In the genomic region with DNA sequence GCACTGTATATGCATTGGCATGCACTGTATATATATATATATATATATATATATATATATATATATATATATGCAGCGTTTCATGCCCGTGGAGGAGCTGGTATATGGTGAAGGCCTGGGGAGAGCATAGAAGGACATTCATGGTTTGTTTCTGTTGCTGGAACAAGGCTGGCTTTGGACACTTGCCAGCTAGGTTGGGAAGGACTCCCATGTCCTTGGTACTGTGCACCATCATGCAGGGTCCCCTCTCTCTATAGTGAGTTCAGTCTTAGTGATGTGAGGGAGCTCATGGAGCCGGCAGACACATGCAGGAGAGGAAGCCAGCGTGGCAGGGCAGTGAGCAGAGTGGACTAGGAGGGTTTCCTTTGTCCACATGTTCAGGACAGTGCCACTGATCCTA, we compare ENCODE assay signal across 16 mouse cellular contexts. TPM values are rescaled to one million over a fixed set of nuclear protein-coding genes. Genes with fewer than 3 reads are reported as not detected.
DNase-seq lines count a peak whose midpoint lies in the region; ATAC-seq and TF ChIP-seq lines count a peak whose summit lies in the region.
"Had no signal": no experiment of that assay in that cellular context is flagged by ENCODE, and none has a peak within 500 bp of the region (broad histone marks: within the 10 kb centered on the region; RNA-seq: fewer than 3 reads in every experiment).

No protein-coding gene starts in this region.

- no peaks in the 10 kb centered on the region for H3K9me3 ChIP-seq in heart, embryonic 15.5 days (replicated peaks)
- H3K9me3 ChIP-seq in megakaryocyte, embryonic 14.5 days = no peaks in the 10 kb centered on the region
- H3K9me3 ChIP-seq in stomach, postnatal 0 days (ENCODE audit: control insufficient read depth, low read length) = no peaks in the 10 kb centered on the region
- H3K9me3 ChIP-seq: embryonic facial prominence, embryonic 15.5 days; forebrain, embryonic 12.5 days had no signal

- peaks cover 3% of the 10 kb centered on the region; the same call in 1 of the 2 replicates for H3K36me3 ChIP-seq in heart, embryonic 15.5 days
- H3K36me3 ChIP-seq in megakaryocyte, embryonic 14.5 days (replicated peaks; ENCODE audit: low read length) = peaks cover 68% of the 10 kb centered on the region
- no peaks in the 10 kb centered on the region; the same call in 1 of the 2 replicates for H3K36me3 ChIP-seq in stomach, postnatal 0 days (ENCODE audit: control insufficient read depth, insufficient read depth, low read length)
- H3K36me3 ChIP-seq: embryonic facial prominence, embryonic 15.5 days had no signal

- H3K27me3 ChIP-seq in heart, embryonic 15.5 days = no peaks in the 10 kb centered on the region
- no peaks in the 10 kb centered on the region for H3K27me3 ChIP-seq in megakaryocyte, embryonic 14.5 days (replicated peaks)
- no peaks in the 10 kb centered on the region for H3K27me3 ChIP-seq in stomach, postnatal 0 days (ENCODE audit: control insufficient read depth, insufficient read depth, low read length)
- H3K27me3 ChIP-seq: embryonic facial prominence, embryonic 15.5 days; forebrain, embryonic 12.5 days had no signal

- TF ChIP-seq EP300 in stomach, postnatal 0 days (optimal IDR thresholded peaks at IDR 0.05) = no peak

- H3K4me3 ChIP-seq in heart, embryonic 15.5 days = no peak overlapping the region
- H3K4me3 ChIP-seq in megakaryocyte, embryonic 14.5 days (replicated peaks) = peak overlapping the region; percentile 51
- H3K4me3 ChIP-seq in stomach, postnatal 0 days (ENCODE audit: low read depth, low read length) = no peak overlapping the region
- H3K4me3 ChIP-seq: embryonic facial prominence, embryonic 15.5 days; forebrain, embryonic 12.5 days had no signal

- ATAC-seq in heart, embryonic 15.5 days (replicated peaks; ENCODE audit: insufficient number of reproducible peaks, insufficient read depth, low FRiP score, low read depth) = 0 out of 2 replicates have a peak, but pooled peaks have one; percentile 7
- ATAC-seq in megakaryocyte, adult 5-6 weeks (ENCODE audit: poor library complexity, severe bottlenecking) = no peak
- ATAC-seq in stomach, postnatal 0 days (ENCODE audit: low FRiP score, low TSS enrichment) = peak; percentile 45
- ATAC-seq: lung, postnatal 0 days had no signal

- no peak overlapping the region for H3K4me2 ChIP-seq in heart, embryonic 15.5 days
- H3K4me2 ChIP-seq in stomach, postnatal 0 days (replicated peaks; ENCODE audit: low read depth) = no peak overlapping the region
- H3K4me2 ChIP-seq: embryonic facial prominence, embryonic 15.5 days; forebrain, embryonic 12.5 days; hindbrain, embryonic 14.5 days had no signal

- TF ChIP-seq CTCF in stomach, postnatal 0 days (IDR thresholded peaks at IDR 0.05; ENCODE audit: low read depth) = no peak

- DNase-seq in adrenal gland, adult 2 months = peak; percentile 35
- DNase-seq in adrenal gland, adult 8-10 months = no peak
- no peak for DNase-seq in heart, adult 18-20 months
- DNase-seq in stomach, postnatal 0 days (ENCODE audit: low spot score) = no peak
- DNase-seq in urinary bladder, adult 2 months (ENCODE audit: low spot score) = no peak
- DNase-seq: cerebellum, adult 18-20 months; kidney, adult 18-20 months; retina, postnatal 1 day; thymus, postnatal 14 days had no signal

- WGBS in heart, embryonic 15.5 days = 72% methylated on average over 4 of the region's 4 CpGs
- 78% methylated on average over 4 of the region's 4 CpGs for WGBS in stomach, postnatal 0 days

- H3K27ac ChIP-seq in heart, embryonic 15.5 days = no peak overlapping the region
- H3K27ac ChIP-seq in stomach, postnatal 0 days (replicated peaks) = peak overlapping the region; percentile 53; the same call in 1 of the 2 replicates
- H3K27ac ChIP-seq: embryonic facial prominence, embryonic 15.5 days; forebrain, embryonic 12.5 days; hindbrain, embryonic 14.5 days had no signal

- peaks cover 26% of the 10 kb centered on the region for H3K4me1 ChIP-seq in heart, embryonic 15.5 days (replicated peaks)
- H3K4me1 ChIP-seq in megakaryocyte, embryonic 14.5 days = peaks cover 76% of the 10 kb centered on the region
- peaks cover 10% of the 10 kb centered on the region for H3K4me1 ChIP-seq in stomach, postnatal 0 days (replicated peaks; ENCODE audit: control insufficient read depth, insufficient read depth)

- H3K9ac ChIP-seq in heart, embryonic 15.5 days = no peak overlapping the region
- H3K9ac ChIP-seq in stomach, postnatal 0 days (ENCODE audit: low read length) = no peak overlapping the region
- H3K9ac ChIP-seq: embryonic facial prominence, embryonic 15.5 days; forebrain, embryonic 12.5 days; hindbrain, embryonic 14.5 days had no signal

RNA-seq across cellular contexts. Expression of gene Wwp2, which starts 52.4 kb away (rescaled TPM):
- total RNA-seq in adrenal gland, adult 2 months (2021) = 10 to 100 TPM; 30.8 to 34.5 TPM
- polyA plus RNA-seq in adrenal gland, adult 2 months (2012; rRNA removed) = 20.3 and 22.2 TPM in 2 replicates
- total RNA-seq in adrenal gland, adult 8-10 months (2022) = 10 to 100 TPM; 37.7 to 62.9 (median 50.9) TPM
- polyA plus RNA-seq in heart, embryonic 15.5 days (2015; fragmentation: Nextera tagmentation; extraction: Ambion mirVana) = 27.5 and 40.4 TPM in 2 replicates
- total RNA-seq in heart, adult 18-20 months (2021) = 10 to 100 TPM; 22.5 to 25.8 TPM
- 32.4 and 80.9 TPM in 2 replicates for polyA plus RNA-seq in megakaryocyte, embryonic 14.5 days (2012; ENCODE audit: insufficient read depth, low replicate concordance)
- total RNA-seq in megakaryocyte, adult 5-6 weeks (2015) = 37.4 and 50.0 TPM in 2 replicates
- 55.5 and 74.5 TPM in 2 replicates for total RNA-seq in megakaryocyte, adult 5-6 weeks (2017)
- polyA plus RNA-seq in stomach, postnatal 0 days (2015; fragmentation: Nextera tagmentation; extraction: Ambion mirVana) = 25.2 and 26.4 TPM in 2 replicates
- polyA plus RNA-seq in urinary bladder, adult 2 months (2012; rRNA removed) = 18.4 and 22.5 TPM in 2 replicates
